Mouse (Mus musculus): ENCODE results near the gene Slc1a1. TPM values are rescaled to one million over a fixed set of nuclear protein-coding genes. Genes with fewer than 3 reads are reported as not detected.

The Slc1a1 gene
- 0.91 TPM for polyA plus RNA-seq (2021)

- H3K27me3 ChIP-seq = peaks cover 36% of the 10 kb centered on the region
- TF ChIP-seq CTCF (IDR thresholded peaks at IDR 0.05) = no peak
- no peak for DNase-seq (ENCODE audit: low read depth, low spot score)
- ATAC-seq = no peak
- in situ Hi-C loops (cut with MboI; ENCODE audit: low pct_unique_long_range_greater_than_20kb) = no loop called here
- POLR2A ChIA-PET = no interaction called here
- CTCF ChIA-PET = no interaction called here
Measured at GRCm38 (mm10) chr19:28834798-28835499, at the start of gene Slc1a1. Gene Slc1a1 (plus strand): TSS chr19:28835049.

GRCm38 (mm10) chr19:28790196-28790595 is 44.7 kb upstream of the Slc1a1 start:
- POLR2A ChIA-PET = no interaction called here
- in situ Hi-C loops (cut with MboI; ENCODE audit: low pct_unique_long_range_greater_than_20kb) = loop anchor here (25.0 kb wide), 1 partner anchor 722 kb away; the partner anchor contains the start of gene Ric1
- DNase-seq (ENCODE audit: low read depth, low spot score) = no peak
- no peak for TF ChIP-seq CTCF (IDR thresholded peaks at IDR 0.05)
- H3K27me3 ChIP-seq = peaks cover 27% of the 10 kb centered on the region
- ATAC-seq = no peak
- CTCF ChIA-PET = no interaction called here

GRCm38 (mm10) chr19:28793307-28793706 is 41.5 kb upstream of the Slc1a1 start:
- H3K27me3 ChIP-seq = peaks cover 6% of the 10 kb centered on the region
- DNase-seq (ENCODE audit: low read depth, low spot score) (peak; percentile 19), ATAC-seq (peak; percentile 85)
- in situ Hi-C loops (cut with MboI; ENCODE audit: low pct_unique_long_range_greater_than_20kb) = loop anchor here (25.0 kb wide), 1 partner anchor 719 kb away; the partner anchor contains the start of gene Ric1
- CTCF ChIA-PET = interaction anchor here (1.2 kb wide), 1 partner anchor 23 kb away, joined by 3 read pairs; no protein-coding TSS in a partner anchor
- TF ChIP-seq CTCF (IDR thresholded peaks at IDR 0.05) = no peak
- POLR2A ChIA-PET = no interaction called here

- ChIA-PET POLR2A (interaction anchor here (0.6 kb wide), 1 partner anchor 30 kb away, joined by 3 read pairs; no protein-coding TSS in a partner anchor), CTCF (no interaction called here)
- no peak for TF ChIP-seq CTCF (IDR thresholded peaks at IDR 0.05)
- DNase-seq (ENCODE audit: low read depth, low spot score) (no peak), ATAC-seq (no peak)
- in situ Hi-C loops (cut with MboI; ENCODE audit: low pct_unique_long_range_greater_than_20kb) = loop anchor here (25.0 kb wide), 1 partner anchor 716 kb away; the partner anchor contains the start of gene Ric1
- H3K27me3 ChIP-seq = peaks cover 14% of the 10 kb centered on the region
Measured at GRCm38 (mm10) chr19:28796146-28796848, 38.6 kb upstream of the Slc1a1 start.

- H3K27me3 ChIP-seq = peaks cover 14% of the 10 kb centered on the region
- TF ChIP-seq CTCF (IDR thresholded peaks at IDR 0.05) = no peak
- POLR2A ChIA-PET = no interaction called here
- no peak for DNase-seq (ENCODE audit: low read depth, low spot score)
- ATAC-seq = no peak
- CTCF ChIA-PET = interaction anchor here (1.4 kb wide), 1 partner anchor 11 kb away, joined by 3 read pairs; no protein-coding TSS in a partner anchor
- in situ Hi-C loops (cut with MboI; ENCODE audit: low pct_unique_long_range_greater_than_20kb) = loop anchor here (25.0 kb wide), 1 partner anchor 715 kb away; the partner anchor contains the start of gene Ric1
Measured at GRCm38 (mm10) chr19:28796966-28797365, 37.9 kb upstream of the Slc1a1 start.

- ChIA-PET CTCF (interaction anchor here (1.4 kb wide), 1 partner anchor 10 kb away, joined by 3 read pairs; no protein-coding TSS in a partner anchor), POLR2A (no interaction called here)
- no peak for ATAC-seq
- H3K27me3 ChIP-seq = peaks cover 14% of the 10 kb centered on the region
- no peak for TF ChIP-seq CTCF (IDR thresholded peaks at IDR 0.05)
- in situ Hi-C loops (cut with MboI; ENCODE audit: low pct_unique_long_range_greater_than_20kb) = loop anchor here (25.0 kb wide), 1 partner anchor 715 kb away; the partner anchor contains the start of gene Ric1
- no peak for DNase-seq (ENCODE audit: low read depth, low spot score)
Measured at GRCm38 (mm10) chr19:28797611-28798010, 37.2 kb upstream of the Slc1a1 start.

GRCm38 (mm10) chr19:28800448-28800847 is 34.4 kb upstream of the Slc1a1 start:
- H3K27me3 ChIP-seq = peaks cover 23% of the 10 kb centered on the region
- ChIA-PET CTCF (interaction anchor here (1.0 kb wide), 1 partner anchor 635 kb away, joined by 3 read pairs; no protein-coding TSS in a partner anchor), POLR2A (no interaction called here)
- DNase-seq (ENCODE audit: low read depth, low spot score) (no peak), ATAC-seq (no peak)
- no peak for TF ChIP-seq CTCF (IDR thresholded peaks at IDR 0.05)
- in situ Hi-C loops (cut with MboI; ENCODE audit: low pct_unique_long_range_greater_than_20kb) = no loop called here

GRCm38 (mm10) chr19:28806276-28806675 is 28.6 kb upstream of the Slc1a1 start:
- no peak for ATAC-seq
- ChIA-PET POLR2A (no interaction called here), CTCF (no interaction called here)
- no peak for DNase-seq (ENCODE audit: low read depth, low spot score)
- no peak for TF ChIP-seq CTCF (IDR thresholded peaks at IDR 0.05)
- H3K27me3 ChIP-seq = peaks cover 45% of the 10 kb centered on the region
- in situ Hi-C loops (cut with MboI; ENCODE audit: low pct_unique_long_range_greater_than_20kb) = no loop called here

GRCm38 (mm10) chr19:28806821-28807496 is 27.9 kb upstream of the Slc1a1 start:
- peaks cover 50% of the 10 kb centered on the region for H3K27me3 ChIP-seq
- ChIA-PET CTCF (interaction anchor here (0.8 to 1.1 kb wide), 2 partner anchors 9 to 11 kb away, joined by 3 read pairs; no protein-coding TSS in a partner anchor), POLR2A (no interaction called here)
- TF ChIP-seq CTCF (IDR thresholded peaks at IDR 0.05) = no peak
- ATAC-seq (no peak), DNase-seq (ENCODE audit: low read depth, low spot score) (no peak)
- in situ Hi-C loops (cut with MboI; ENCODE audit: low pct_unique_long_range_greater_than_20kb) = no loop called here

- in situ Hi-C loops (cut with MboI; ENCODE audit: low pct_unique_long_range_greater_than_20kb) = no loop called here
- no peak for DNase-seq (ENCODE audit: low read depth, low spot score)
- POLR2A ChIA-PET = no interaction called here
- TF ChIP-seq CTCF (IDR thresholded peaks at IDR 0.05) = no peak
- H3K27me3 ChIP-seq = peaks cover 55% of the 10 kb centered on the region
- no peak for ATAC-seq
- CTCF ChIA-PET = interaction anchor here (0.8 to 1.1 kb wide), 2 partner anchors 10 kb away, joined by 3 read pairs; no protein-coding TSS in a partner anchor
Measured at GRCm38 (mm10) chr19:28807497-28807871, 27.4 kb upstream of the Slc1a1 start.

All from Patski (cell line).